Mouse (Mus musculus) layer of hippocampus, adult 18-20 months (tissue): ENCODE results near the gene 4930432K21Rik. TPM values are rescaled to one million over a fixed set of nuclear protein-coding genes. Genes with fewer than 3 reads are reported as not detected.

Experiments
- DNase-seq, 2 experiments: peaks; one replicate each; pipeline ENCODE4 v3.0.0; 2022; ENCODE audit warnings: low spot score in 2 of 2
- long read RNA-seq: library from polyadenylated mRNA; stranded (forward); transcript quantifications from one replicate; pipeline ENCODE4 v2.0.0, GENCODE M21; 2021
- total RNA-seq, 2 experiments: library from RNA; stranded (reverse); gene quantifications; 2 replicates each; pipeline ENCODE4 v1.2.3; 2021

Gene 4930432K21Rik
- 1 to 10 TPM; 3.1 to 3.2 TPM for total RNA-seq
- long read RNA-seq, partial matches to known transcripts = 0 of 2 reads
- long read RNA-seq, other reads (novel, unspliced or antisense) = 2 of 2 reads

GRCm38 (mm10) chr8:84147769-84148530 lies at the start of gene 4930432K21Rik, which contains the start of gene Cc2d1a:
Gene 4930432K21Rik, plus strand, starts transcription at chr8:84148025.
Gene Cc2d1a, minus strand, starts transcription at chr8:84147936.
- DNase-seq = peak; percentile 92 to 96

- DNase-seq = no peak
Observed at GRCm38 (mm10) chr8:84098376-84098775, 49.4 kb upstream of the 4930432K21Rik start.

GRCm38 (mm10) chr8:84101476-84102270 lies 46.2 kb upstream of the 4930432K21Rik start:
- no peak for DNase-seq

GRCm38 (mm10) chr8:84103601-84104000 lies 44.2 kb upstream of the 4930432K21Rik start:
- no peak for DNase-seq

- DNase-seq = peak in 1 of 2 experiments; percentile 45
Observed at GRCm38 (mm10) chr8:84104221-84104620, 43.6 kb upstream of the 4930432K21Rik start.

GRCm38 (mm10) chr8:84104697-84105609 lies 42.9 kb upstream of the 4930432K21Rik start, which contains the start of gene Dcaf15:
Gene Dcaf15, minus strand, starts transcription at chr8:84104768.
- DNase-seq = peak; percentile 96 to 98

- DNase-seq = no peak
Observed at GRCm38 (mm10) chr8:84105676-84106075, 42.1 kb upstream of the 4930432K21Rik start.

GRCm38 (mm10) chr8:84106216-84107040 lies 41.4 kb upstream of the 4930432K21Rik start:
- no peak for DNase-seq

GRCm38 (mm10) chr8:84115646-84116045 lies 32.2 kb upstream of the 4930432K21Rik start:
- DNase-seq = no peak

- no peak for DNase-seq
Observed at GRCm38 (mm10) chr8:84122151-84122550, 25.7 kb upstream of the 4930432K21Rik start.

- DNase-seq = no peak
Observed at GRCm38 (mm10) chr8:84125656-84126055, 22.2 kb upstream of the 4930432K21Rik start, which contains the start of gene Podnl1. Gene Podnl1, plus strand, starts transcription at chr8:84125989.

- DNase-seq = no peak
Observed at GRCm38 (mm10) chr8:84126742-84127141, 21.1 kb upstream of the 4930432K21Rik start.

- no peak for DNase-seq
Observed at GRCm38 (mm10) chr8:84127202-84127901, 20.5 kb upstream of the 4930432K21Rik start.

GRCm38 (mm10) chr8:84128277-84128676 lies 19.5 kb upstream of the 4930432K21Rik start:
- DNase-seq = no peak

GRCm38 (mm10) chr8:84130806-84131205 lies 17.0 kb upstream of the 4930432K21Rik start:
- no peak for DNase-seq

- no peak for DNase-seq
Observed at GRCm38 (mm10) chr8:84132225-84132624, 15.6 kb upstream of the 4930432K21Rik start.

GRCm38 (mm10) chr8:84137848-84138247 lies 10.0 kb upstream of the 4930432K21Rik start:
- DNase-seq = no peak

- DNase-seq = no peak
Observed at GRCm38 (mm10) chr8:84140838-84141237, 7.0 kb upstream of the 4930432K21Rik start.

- peak in 1 of 2 experiments; percentile 31 for DNase-seq
Observed at GRCm38 (mm10) chr8:84144636-84145245, 3.1 kb upstream of the 4930432K21Rik start.
